Mouse (Mus musculus): Measurements from ENCODE around the gene Fcgr1. TPM values are rescaled to one million over a fixed set of nuclear protein-coding genes. Genes with fewer than 3 reads are reported as not detected.
"Not testable (repeated sequence)": the region's sequence is repeated elsewhere in the genome, so short reads cannot be mapped to it uniquely, and the experiment has no call there.

Fcgr1 gene
- polyA plus RNA-seq, 1 experiment from 2014 or later: 1.1 TPM

DNA sequence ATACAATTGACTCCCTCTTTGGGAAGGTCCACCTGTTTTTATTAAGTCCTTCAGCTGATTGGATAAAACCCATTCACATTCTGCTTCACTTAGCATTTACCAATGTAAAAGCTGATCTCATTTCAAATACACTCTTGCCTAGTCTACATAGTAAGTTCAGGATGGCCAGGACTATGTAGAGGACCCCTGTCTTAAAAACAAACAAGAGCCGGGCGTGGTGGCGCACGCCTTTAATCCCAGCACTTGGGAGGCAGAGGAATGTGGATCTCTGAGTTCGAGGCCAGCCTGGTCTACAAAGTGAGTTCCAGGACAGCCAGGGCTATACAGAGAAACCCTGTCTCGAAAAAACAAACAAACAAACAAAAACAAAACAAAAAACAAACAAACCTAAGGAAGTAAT is 30.0 kb upstream of the Fcgr1 start:
- H3K27ac ChIP-seq; H3K9ac ChIP-seq; ATAC-seq (replicated peaks; ENCODE audit: insufficient number of reproducible peaks, insufficient read depth, low FRiP score, low read depth); H3K9me3 ChIP-seq (replicated peaks); H3K4me2 ChIP-seq; H3K4me1 ChIP-seq (replicated peaks); H3K36me3 ChIP-seq; H3K4me3 ChIP-seq: not testable (repeated sequence)
- WGBS: 59% methylated on average over 6 of the region's 6 CpGs
- peaks cover 51% of the 10 kb centered on the region for H3K27me3 ChIP-seq

- Histone ChIP-seq H3K36me3 (no peaks in the 10 kb centered on the region), H3K27me3 (peaks cover 49% of the 10 kb centered on the region)
- no peak for ATAC-seq (replicated peaks; ENCODE audit: insufficient number of reproducible peaks, insufficient read depth, low FRiP score, low read depth)
These were observed 28.8 kb upstream of the Fcgr1 start for GRCm38 (mm10) chr3:96322609-96323008.

DNA sequence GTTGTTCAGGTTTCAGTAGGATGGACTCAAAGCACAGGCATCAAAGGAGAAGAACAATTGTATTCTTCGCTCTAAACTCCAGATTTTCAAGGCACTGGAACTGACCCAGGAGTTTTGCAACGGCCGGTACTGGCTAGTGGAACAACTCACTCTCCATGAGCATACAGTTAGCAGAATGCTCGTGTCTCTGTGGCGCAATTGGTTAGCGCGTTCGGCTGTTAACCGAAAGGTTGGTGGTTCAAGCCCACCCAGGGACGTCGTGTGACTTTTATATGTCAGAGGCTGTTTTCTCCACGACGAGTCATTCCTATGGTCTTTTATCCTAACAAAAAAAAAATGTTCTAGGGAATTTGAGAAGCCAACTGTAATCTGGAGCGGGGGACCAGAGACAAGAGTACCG is 28.1 kb upstream of the Fcgr1 start:
- Histone ChIP-seq H3K27ac (no peak overlapping the region), H3K9ac (no peak overlapping the region), H3K36me3 (no peaks in the 10 kb centered on the region), H3K4me1 (replicated peaks) (no peaks in the 10 kb centered on the region), H3K4me3 (no peak overlapping the region), H3K9me3 (replicated peaks) (no peaks in the 10 kb centered on the region), H3K27me3 (peaks cover 45% of the 10 kb centered on the region), H3K4me2 (no peak overlapping the region)
- 14% methylated on average over 15 of the region's 15 CpGs for WGBS
- ATAC-seq (replicated peaks; ENCODE audit: insufficient number of reproducible peaks, insufficient read depth, low FRiP score, low read depth): no peak

More at GRCm38 (mm10) chr3:96322609-96323008, 28.8 kb upstream of the Fcgr1 start:
- no peak overlapping the region for H3K27ac ChIP-seq
- H3K9ac ChIP-seq: no peak overlapping the region
- H3K4me2 ChIP-seq: no peak overlapping the region
- H3K9me3 ChIP-seq (replicated peaks): no peaks in the 10 kb centered on the region
- 19% methylated on average over 10 of the region's 10 CpGs for WGBS
- no peaks in the 10 kb centered on the region; the same call in 1 of the 2 replicates for H3K4me1 ChIP-seq (replicated peaks)
- H3K4me3 ChIP-seq: no peak overlapping the region

- not testable (repeated sequence) for H3K9ac ChIP-seq; H3K4me1 ChIP-seq (replicated peaks); H3K9me3 ChIP-seq (replicated peaks); H3K27ac ChIP-seq; H3K4me2 ChIP-seq; H3K4me3 ChIP-seq; H3K36me3 ChIP-seq; ATAC-seq (replicated peaks; ENCODE audit: insufficient number of reproducible peaks, insufficient read depth, low FRiP score, low read depth)
- H3K27me3 ChIP-seq: peaks cover 27% of the 10 kb centered on the region
- WGBS: 86% methylated on average over 13 of the region's 13 CpGs
These were observed 26.2 kb upstream of the Fcgr1 start for GRCm38 (mm10) chr3:96320003-96320402.

DNA sequence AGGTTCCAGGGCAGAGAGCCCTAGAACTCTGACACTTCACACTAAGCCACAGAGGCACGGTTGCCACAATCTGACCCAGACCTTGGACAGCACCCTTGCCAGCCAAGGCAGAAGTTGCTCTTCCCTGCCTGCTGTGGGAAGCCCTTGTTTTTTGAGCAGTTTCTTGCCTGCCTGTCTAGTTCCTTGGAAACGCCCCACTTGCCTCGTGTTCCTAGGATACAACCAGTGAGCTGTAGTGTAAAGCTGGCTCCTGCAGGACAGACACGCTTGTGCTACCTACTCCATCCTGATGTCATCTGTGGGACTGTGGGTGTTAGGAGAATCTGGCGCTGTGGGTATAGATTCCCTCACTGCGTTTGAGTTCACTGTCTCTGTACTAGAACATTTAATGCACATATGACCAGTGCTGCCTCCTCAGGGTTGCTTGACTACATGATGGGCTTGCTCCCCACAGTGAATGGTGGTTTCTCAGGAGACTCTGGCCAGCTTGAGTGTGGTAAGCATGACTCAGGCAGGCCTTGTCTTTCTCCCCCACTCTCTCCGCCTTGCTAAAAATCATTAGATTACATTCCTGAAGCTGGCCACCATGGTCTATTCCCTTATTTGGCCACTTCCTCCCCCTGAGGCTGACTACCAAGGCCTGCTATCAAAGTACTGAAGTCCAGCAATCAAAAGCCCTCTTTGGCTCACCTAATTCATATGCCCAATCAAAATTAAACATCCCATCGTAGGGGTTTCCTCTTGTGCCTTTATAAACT is 18.8 kb upstream of the Fcgr1 start:
- ATAC-seq (replicated peaks; ENCODE audit: insufficient number of reproducible peaks, insufficient read depth, low FRiP score, low read depth): no peak
- H3K27me3 ChIP-seq: peaks cover 4% of the 10 kb centered on the region; the same call in 1 of the 2 replicates
- H3K27ac ChIP-seq: no peak overlapping the region
- H3K4me1 ChIP-seq (replicated peaks): no peaks in the 10 kb centered on the region; the same call in 1 of the 2 replicates
- no peak overlapping the region for H3K4me2 ChIP-seq
- H3K36me3 ChIP-seq: no peaks in the 10 kb centered on the region
- H3K9me3 ChIP-seq (replicated peaks): no peaks in the 10 kb centered on the region
- no peak overlapping the region for H3K4me3 ChIP-seq
- no peak overlapping the region for H3K9ac ChIP-seq
- WGBS: 57% methylated on average over 8 of the region's 8 CpGs

DNA sequence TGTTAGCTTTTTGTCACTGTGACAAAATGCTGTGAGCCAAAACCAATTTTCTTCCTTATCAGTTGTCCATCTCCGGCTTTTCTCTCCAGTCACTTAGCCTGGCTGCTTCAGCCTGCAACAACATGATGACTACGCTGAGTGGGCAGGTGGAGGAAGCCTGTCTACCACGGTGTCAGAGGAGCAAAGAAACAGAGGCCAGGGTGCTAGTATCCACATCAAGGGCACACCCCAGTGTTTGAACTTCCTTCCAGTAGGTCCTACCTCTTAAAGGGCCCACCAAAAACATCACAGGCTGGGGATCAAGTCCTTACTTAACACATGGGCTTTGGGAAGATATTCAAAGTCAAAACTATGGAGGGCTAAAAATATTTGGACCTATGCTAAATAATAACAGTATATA is 15.7 kb upstream of the Fcgr1 start:
- H3K9ac ChIP-seq: no peak overlapping the region
- no peak overlapping the region for H3K4me2 ChIP-seq
- H3K27ac ChIP-seq: no peak overlapping the region
- no peak overlapping the region for H3K4me3 ChIP-seq
- WGBS: 42% methylated on average over 3 of the region's 3 CpGs
- H3K9me3 ChIP-seq (replicated peaks): no peaks in the 10 kb centered on the region
- no peaks in the 10 kb centered on the region; the same call in 1 of the 2 replicates for H3K4me1 ChIP-seq (replicated peaks)
- H3K36me3 ChIP-seq: no peaks in the 10 kb centered on the region
- ATAC-seq (replicated peaks; ENCODE audit: insufficient number of reproducible peaks, insufficient read depth, low FRiP score, low read depth): no peak
- peaks cover 4% of the 10 kb centered on the region; the same call in 1 of the 2 replicates for H3K27me3 ChIP-seq

- ATAC-seq (replicated peaks; ENCODE audit: insufficient number of reproducible peaks, insufficient read depth, low FRiP score, low read depth): no peak
- H3K27ac ChIP-seq: no peak overlapping the region
- H3K4me2 ChIP-seq: no peak overlapping the region
- 76% methylated on average over 9 of the region's 9 CpGs for whole genome bisulfite sequencing
- no peaks in the 10 kb centered on the region for H3K36me3 ChIP-seq
- H3K27me3 ChIP-seq: peaks cover 4% of the 10 kb centered on the region; the same call in 1 of the 2 replicates
- no peak overlapping the region for H3K9ac ChIP-seq
- H3K9me3 ChIP-seq (replicated peaks): no peaks in the 10 kb centered on the region
- H3K4me3 ChIP-seq: no peak overlapping the region
- no peaks in the 10 kb centered on the region for H3K4me1 ChIP-seq (replicated peaks)
These were observed 12.7 kb upstream of the Fcgr1 start for GRCm38 (mm10) chr3:96306506-96306905.

DNA sequence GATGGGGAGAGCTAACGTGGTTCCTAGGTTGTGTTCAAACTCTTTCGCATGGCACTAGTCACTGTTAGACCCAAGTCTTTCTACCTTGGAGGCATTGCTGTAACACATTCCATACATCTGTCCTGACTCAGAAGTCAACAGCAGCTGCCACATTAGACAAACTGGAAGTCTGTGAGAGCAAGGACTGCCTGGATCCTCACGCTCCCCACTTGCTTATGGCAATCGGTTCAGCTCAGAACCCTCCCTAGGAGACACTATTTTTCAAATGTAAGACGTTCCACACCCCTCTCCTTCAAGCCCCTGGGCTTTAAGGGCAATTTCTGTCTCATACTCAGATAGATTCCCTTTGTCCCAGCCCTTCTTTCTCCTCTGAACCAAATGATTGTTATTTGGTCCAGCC is 8.3 kb upstream of the Fcgr1 start:
- Histone ChIP-seq H3K36me3 (no peaks in the 10 kb centered on the region), H3K27me3 (no peaks in the 10 kb centered on the region), H3K9ac (no peak overlapping the region), H3K4me3 (no peak overlapping the region), H3K4me2 (no peak overlapping the region), H3K9me3 (replicated peaks) (no peaks in the 10 kb centered on the region), H3K27ac (no peak overlapping the region), H3K4me1 (replicated peaks) (no peaks in the 10 kb centered on the region)
- ATAC-seq (replicated peaks; ENCODE audit: insufficient number of reproducible peaks, insufficient read depth, low FRiP score, low read depth): no peak
- 79% methylated on average over 5 of the region's 5 CpGs for WGBS

DNA sequence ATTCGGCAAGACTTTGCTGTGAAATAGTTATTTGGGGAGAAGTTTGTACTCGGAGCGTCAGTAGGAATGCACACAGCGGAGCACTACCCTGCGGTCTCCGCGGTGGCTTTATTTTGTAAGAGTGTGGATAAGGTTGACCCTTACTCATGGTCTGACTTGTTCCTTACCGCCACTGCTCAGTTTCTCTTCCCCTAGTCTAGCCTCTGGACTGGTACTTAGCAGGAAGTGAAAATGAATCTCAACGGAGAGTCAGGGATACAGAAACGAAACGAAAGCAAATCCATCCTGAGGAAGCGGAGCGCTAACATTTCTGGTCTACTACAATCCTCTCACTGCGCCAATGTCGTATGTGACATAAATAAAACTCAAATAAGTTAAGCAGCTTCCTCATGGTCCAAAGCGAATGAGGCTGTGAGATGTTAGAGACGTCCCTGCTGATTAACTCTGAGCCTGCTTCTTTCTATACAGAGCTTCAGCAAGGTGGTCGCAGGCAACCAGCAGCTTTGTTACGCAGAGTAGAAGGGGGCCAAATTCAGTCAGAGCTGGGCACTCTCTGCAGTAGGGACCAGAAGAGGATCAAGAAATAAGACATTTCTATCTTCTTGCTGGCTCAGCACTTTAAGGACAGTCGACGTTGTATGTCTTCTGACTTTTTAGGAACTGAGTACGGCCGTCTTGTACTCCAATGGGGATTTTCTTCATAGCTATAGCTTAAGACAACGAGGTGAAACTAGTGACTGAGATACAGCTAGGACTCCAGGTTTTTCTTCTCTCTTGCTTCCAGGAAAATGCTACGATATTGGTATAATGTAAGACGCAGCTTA is 7.1 kb upstream of the Fcgr1 start:
- Histone ChIP-seq H3K4me2 (peak overlapping the region; percentile 49), H3K36me3 (no peaks in the 10 kb centered on the region), H3K4me1 (replicated peaks) (no peaks in the 10 kb centered on the region), H3K9ac (no peak overlapping the region), H3K27ac (no peak overlapping the region), H3K4me3 (peak overlapping the region; percentile 42), H3K9me3 (replicated peaks) (no peaks in the 10 kb centered on the region), H3K27me3 (no peaks in the 10 kb centered on the region)
- WGBS: 58% methylated on average over 26 of the region's 26 CpGs
- ATAC-seq (replicated peaks; ENCODE audit: insufficient number of reproducible peaks, insufficient read depth, low FRiP score, low read depth): no peak

GRCm38 (mm10) chr3:96299562-96299961 is 5.8 kb upstream of the Fcgr1 start:
- Histone ChIP-seq H3K9me3 (replicated peaks) (no peaks in the 10 kb centered on the region), H3K36me3 (no peaks in the 10 kb centered on the region), H3K4me3 (no peak overlapping the region), H3K4me2 (no peak overlapping the region), H3K9ac (no peak overlapping the region), H3K4me1 (replicated peaks) (no peaks in the 10 kb centered on the region), H3K27me3 (no peaks in the 10 kb centered on the region), H3K27ac (no peak overlapping the region)
- no peak for ATAC-seq (replicated peaks; ENCODE audit: insufficient number of reproducible peaks, insufficient read depth, low FRiP score, low read depth)
- WGBS: 90% methylated on average over 2 of the region's 2 CpGs

DNA sequence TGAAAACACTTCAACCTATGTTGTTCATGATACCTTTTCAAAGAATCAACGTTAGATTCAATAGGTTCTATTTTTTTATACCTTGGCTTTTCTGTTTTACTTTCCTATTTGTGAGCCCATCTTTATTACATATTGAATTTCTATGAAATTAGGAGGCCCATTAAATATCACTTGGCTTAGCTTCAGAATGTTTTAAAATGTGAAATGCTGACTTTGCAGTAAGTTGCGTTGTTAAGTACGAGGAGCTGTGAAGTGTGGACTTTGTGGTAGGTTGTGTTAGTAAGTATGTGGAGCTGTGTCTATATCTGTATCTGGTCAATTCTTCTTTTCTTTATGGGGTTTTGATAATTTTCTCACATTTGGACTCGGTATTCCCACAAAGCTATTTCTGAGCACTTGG is 4.6 kb upstream of the Fcgr1 start:
- Histone ChIP-seq H3K4me1 (replicated peaks) (no peaks in the 10 kb centered on the region), H3K4me3 (no peak overlapping the region), H3K9ac (no peak overlapping the region), H3K27me3 (0 out of 2 replicates have a peak, but pooled peaks cover 1% of the 10 kb centered on the region), H3K27ac (no peak overlapping the region), H3K36me3 (no peaks in the 10 kb centered on the region), H3K4me2 (no peak overlapping the region), H3K9me3 (replicated peaks) (no peaks in the 10 kb centered on the region)
- 87% methylated on average over 4 of the region's 4 CpGs for WGBS
- no peak for ATAC-seq (replicated peaks; ENCODE audit: insufficient number of reproducible peaks, insufficient read depth, low FRiP score, low read depth)

Data from heart, embryonic 15.5 days (tissue).